Mouse (Mus musculus): ENCODE results near the gene Vmn2r117.
"Not testable (repeated sequence)": the region's sequence is repeated elsewhere in the genome, so short reads cannot be mapped to it uniquely, and the experiment has no call there.

- not testable (repeated sequence) for TF ChIP-seq CTCF (IDR thresholded peaks at IDR 0.05; ENCODE audit: control insufficient read depth, insufficient read depth, insufficient replicate concordance, low read depth, low read length); POLR2A (IDR thresholded peaks at IDR 0.05; ENCODE audit: control insufficient read depth, low read depth, low read length)
These were observed at the start of gene Vmn2r117 for GRCm38 (mm10) chr17:23479599-23479998.
